Mouse (Mus musculus): ENCODE data around the gene Chrna4. TPM values are rescaled to one million over a fixed set of nuclear protein-coding genes. Genes with fewer than 3 reads are reported as not detected.
A peak's percentile ranks its signal among the peaks of the same experiment; 100 is the strongest.

Chrna4 gene
- polyA plus RNA-seq, 1 experiment from 2014 or later, result 2.4 TPM

- ATAC-seq (ENCODE audit: low FRiP score, low read depth), result 0 out of 2 replicates have a peak, but pooled peaks have one; percentile 10
- Histone ChIP-seq H3K4me3 (no peak overlapping the region), H3K9me3 (no peaks in the 10 kb centered on the region), H3K9ac (no peak overlapping the region), H3K4me2 (replicated peaks) (no peak overlapping the region), H3K27ac (no peak overlapping the region), H3K4me1 (peaks cover 4% of the 10 kb centered on the region; the same call in 1 of the 2 replicates), H3K27me3 (no peaks in the 10 kb centered on the region), H3K36me3 (peaks cover 19% of the 10 kb centered on the region)
- WGBS, result 77% methylated on average over 5 of the region's 5 CpGs
These were observed 55.8 kb downstream of the Chrna4 start for GRCm38 (mm10) chr2:180987432-180988030.

- no peak overlapping the region for H3K27ac ChIP-seq
- H3K4me3 ChIP-seq, result no peak overlapping the region
- no peak overlapping the region for H3K4me2 ChIP-seq (replicated peaks)
- no peaks in the 10 kb centered on the region for H3K9me3 ChIP-seq
- ATAC-seq (ENCODE audit: low FRiP score, low read depth), result no peak
- H3K9ac ChIP-seq, result no peak overlapping the region
- peaks cover 4% of the 10 kb centered on the region; the same call in 1 of the 2 replicates for H3K4me1 ChIP-seq
- H3K36me3 ChIP-seq, result peaks cover 24% of the 10 kb centered on the region
- no peaks in the 10 kb centered on the region for H3K27me3 ChIP-seq
- WGBS, result 87% methylated on average over 1 of the region's 1 CpGs
These were observed 56.3 kb downstream of the Chrna4 start for GRCm38 (mm10) chr2:180987001-180987400.

DNA sequence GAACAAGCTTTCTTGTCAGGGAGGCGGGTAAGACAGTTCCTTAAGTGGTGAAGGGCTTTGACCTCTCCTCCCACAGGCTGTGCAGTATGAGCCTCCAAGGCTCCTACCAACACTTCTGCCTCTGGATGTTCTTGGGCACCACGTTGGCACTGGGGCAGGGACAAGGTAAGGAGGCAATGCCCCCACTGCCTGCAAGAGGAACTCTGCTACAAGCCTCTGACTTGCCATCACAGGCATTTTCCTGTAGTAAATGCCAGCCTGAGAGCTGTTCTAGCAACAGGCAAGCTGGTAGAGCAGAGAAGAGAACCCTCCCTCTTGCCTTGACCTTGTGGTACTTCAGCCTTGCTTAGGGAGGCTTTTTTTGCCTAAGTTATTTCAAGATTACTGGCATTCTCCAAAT lies 56.9 kb downstream of the Chrna4 start, which contains the start of gene Col20a1:
Gene Col20a1 (plus strand): TSS at position 87 of the 400 bp plus-strand sequence.
- H3K4me3 ChIP-seq, result no peak within 1 kb of the TSS
- no peaks in the 10 kb centered on the region for H3K27me3 ChIP-seq
- 65% methylated on average over 2 of the region's 2 CpGs for WGBS
- H3K9me3 ChIP-seq, result no peaks in the 10 kb centered on the region
- peaks cover 30% of the 10 kb centered on the region for H3K36me3 ChIP-seq
- H3K4me1 ChIP-seq, result peaks cover 4% of the 10 kb centered on the region; the same call in 1 of the 2 replicates
- no peak for ATAC-seq (ENCODE audit: low FRiP score, low read depth)
- H3K27ac ChIP-seq, result no peak within 1 kb of the TSS
- H3K9ac ChIP-seq, result no peak within 1 kb of the TSS
- no peak within 1 kb of the TSS for H3K4me2 ChIP-seq (replicated peaks)

DNA sequence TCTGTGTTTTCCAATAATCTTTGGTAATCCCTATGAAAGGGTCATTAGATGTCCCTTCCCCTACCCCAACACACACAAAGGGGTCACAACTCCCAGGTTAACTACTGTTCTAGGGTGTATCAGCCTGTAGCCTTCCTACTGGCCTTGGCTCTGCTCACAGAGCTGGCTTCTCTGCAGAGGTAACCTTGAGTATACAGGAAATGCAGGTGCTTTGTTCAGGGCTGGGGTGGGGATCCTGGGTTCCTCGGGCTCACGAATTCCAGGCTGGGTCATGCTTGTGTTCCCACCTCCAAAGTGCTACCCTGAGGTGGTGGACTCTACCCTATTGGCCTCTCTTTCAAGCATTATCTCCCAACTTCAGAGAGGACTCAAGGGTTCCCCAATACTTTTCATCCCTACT lies 57.7 kb downstream of the Chrna4 start:
- H3K4me1 ChIP-seq, result peaks cover 4% of the 10 kb centered on the region; the same call in 1 of the 2 replicates
- H3K9me3 ChIP-seq, result no peaks in the 10 kb centered on the region
- ATAC-seq (ENCODE audit: low FRiP score, low read depth), result no peak
- H3K36me3 ChIP-seq, result peaks cover 38% of the 10 kb centered on the region
- no peaks in the 10 kb centered on the region for H3K27me3 ChIP-seq
- no peak overlapping the region for H3K4me2 ChIP-seq (replicated peaks)
- no peak overlapping the region for H3K9ac ChIP-seq
- no peak overlapping the region for H3K4me3 ChIP-seq
- 75% methylated on average over 2 of the region's 2 CpGs for WGBS
- H3K27ac ChIP-seq, result no peak overlapping the region

DNA sequence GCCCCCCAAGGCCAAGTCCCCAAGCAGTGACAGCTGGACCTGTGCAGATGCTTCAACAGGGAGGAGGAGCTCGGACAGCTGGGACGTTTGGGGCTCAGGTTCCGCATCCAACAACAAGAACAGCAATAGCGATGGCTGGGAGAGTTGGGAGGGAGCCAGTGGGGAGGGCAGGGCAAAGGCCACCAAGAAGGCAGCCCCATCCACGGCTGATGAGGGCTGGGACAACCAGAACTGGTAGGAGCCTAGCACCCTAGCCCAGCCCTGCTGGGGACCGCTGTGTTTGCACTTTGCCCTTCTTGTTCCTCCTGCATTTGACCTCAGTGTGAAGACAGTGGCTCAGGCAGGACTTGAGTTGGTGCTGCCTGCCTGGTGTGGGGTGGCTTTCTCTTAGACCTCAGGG lies 62.2 kb downstream of the Chrna4 start:
- H3K9me3 ChIP-seq, result no peaks in the 10 kb centered on the region
- H3K9ac ChIP-seq, result no peak overlapping the region
- no peaks in the 10 kb centered on the region for H3K27me3 ChIP-seq
- H3K4me2 ChIP-seq (replicated peaks), result no peak overlapping the region
- H3K4me3 ChIP-seq, result no peak overlapping the region
- WGBS, result 85% methylated on average over 6 of the region's 6 CpGs
- H3K36me3 ChIP-seq, result peaks cover 83% of the 10 kb centered on the region
- H3K27ac ChIP-seq, result no peak overlapping the region
- H3K4me1 ChIP-seq, result no peaks in the 10 kb centered on the region
- no peak for ATAC-seq (ENCODE audit: low FRiP score, low read depth)

Other genes with a start within 250 kb of the Chrna4 start
- gene Ythdf1, start 122.6 kb downstream of the Chrna4 start, polyA plus RNA-seq (2015; fragmentation: Nextera tagmentation; extraction: Ambion mirVana), result 60.6 and 66.8 TPM in 2 replicates
- not detected in 2 replicates for gene Birc7, start 114.5 kb downstream of the Chrna4 start, polyA plus RNA-seq (2015; fragmentation: Nextera tagmentation; extraction: Ambion mirVana)
- gene Nkain4, start 88.8 kb downstream of the Chrna4 start, polyA plus RNA-seq (2015; fragmentation: Nextera tagmentation; extraction: Ambion mirVana), result 7.7 and 10.6 TPM in 2 replicates
- 143 and 156 TPM in 2 replicates for gene Arfgap1, start 76.3 kb downstream of the Chrna4 start, polyA plus RNA-seq (2015; fragmentation: Nextera tagmentation; extraction: Ambion mirVana)
- 1.4 and 1.6 TPM in 2 replicates for gene Col20a1, start 57.0 kb downstream of the Chrna4 start, polyA plus RNA-seq (2015; fragmentation: Nextera tagmentation; extraction: Ambion mirVana)
- gene Kcnq2, start 91.8 kb upstream of the Chrna4 start, polyA plus RNA-seq (2015; fragmentation: Nextera tagmentation; extraction: Ambion mirVana), result 0.29 and 0.34 TPM in 2 replicates
- not detected in 2 replicates for gene Eef1a2, start 113.5 kb upstream of the Chrna4 start, polyA plus RNA-seq (2015; fragmentation: Nextera tagmentation; extraction: Ambion mirVana)
- gene Ppdpf, start 143.7 kb upstream of the Chrna4 start, polyA plus RNA-seq (2015; fragmentation: Nextera tagmentation; extraction: Ambion mirVana), result 352 and 375 TPM in 2 replicates
- gene Ptk6, start 159.2 kb upstream of the Chrna4 start, polyA plus RNA-seq (2015; fragmentation: Nextera tagmentation; extraction: Ambion mirVana), result not detected in 2 replicates
- gene Srms, start 169.6 kb upstream of the Chrna4 start, polyA plus RNA-seq (2015; fragmentation: Nextera tagmentation; extraction: Ambion mirVana), result 0.15 and 0.19 TPM in 2 replicates
- gene Fndc11, start 176.5 kb upstream of the Chrna4 start, polyA plus RNA-seq (2015; fragmentation: Nextera tagmentation; extraction: Ambion mirVana), result 0.17 and 0.42 TPM in 2 replicates
- gene Helz2, start 198.5 kb upstream of the Chrna4 start, polyA plus RNA-seq (2015; fragmentation: Nextera tagmentation; extraction: Ambion mirVana), result 1.6 and 1.8 TPM in 2 replicates
- gene Gmeb2, start 244.5 kb upstream of the Chrna4 start, polyA plus RNA-seq (2015; fragmentation: Nextera tagmentation; extraction: Ambion mirVana), result 16.5 and 17.8 TPM in 2 replicates

Measured in limb, embryonic 13.5 days (tissue).